ENCODE assay signal across 8 mouse cellular contexts in genomic region chr3:35225051-35225701, GRCm38 (mm10).
DNase-seq lines count a peak whose midpoint lies in the region; ATAC-seq lines count a peak whose summit lies in the region.

No protein-coding gene starts in this region.

- peak overlapping the region; percentile 39 for H3K4me2 ChIP-seq in forebrain, embryonic 16.5 days (ENCODE audit: low read length)
- H3K4me2 ChIP-seq in kidney, embryonic 15.5 days: peak overlapping the region; percentile 43
- H3K4me2 ChIP-seq in limb, embryonic 15.5 days: peak overlapping the region; percentile 38

- 7% methylated on average over 12 of the region's 12 CpGs for WGBS in forebrain, embryonic 16.5 days
- 16% methylated on average over 12 of the region's 12 CpGs for WGBS in kidney, embryonic 15.5 days
- WGBS in limb, embryonic 15.5 days: 9% methylated on average over 12 of the region's 12 CpGs

- H3K27ac ChIP-seq in forebrain, embryonic 16.5 days (ENCODE audit: low read length): peak overlapping the region; percentile 8; the same call in 1 of the 2 replicates
- 0 out of 2 replicates have a peak overlapping the region, but pooled peaks have one; percentile 32 for H3K27ac ChIP-seq in kidney, embryonic 15.5 days
- H3K27ac ChIP-seq in limb, embryonic 15.5 days: no peak overlapping the region; the same call in 1 of the 2 replicates

- peak overlapping the region; percentile 8; the same call in 1 of the 2 replicates for H3K4me3 ChIP-seq in forebrain, embryonic 16.5 days (replicated peaks; ENCODE audit: low read length)
- peak overlapping the region; percentile 19; the same call in 1 of the 2 replicates for H3K4me3 ChIP-seq in kidney, embryonic 15.5 days (replicated peaks)
- peak overlapping the region; percentile 6 for H3K4me3 ChIP-seq in limb, embryonic 15.5 days

- intact Hi-C loops in gastrocnemius, postnatal 36 days (cut with DNase I): no loop called here

- peaks cover 11% of the 10 kb centered on the region for H3K4me1 ChIP-seq in forebrain, embryonic 16.5 days (replicated peaks; ENCODE audit: control insufficient read depth, insufficient read depth, low read length)
- 0 out of 2 replicates have a peak, but pooled peaks cover 4% of the 10 kb centered on the region for H3K4me1 ChIP-seq in kidney, embryonic 15.5 days
- no peaks in the 10 kb centered on the region for H3K4me1 ChIP-seq in limb, embryonic 15.5 days

- DNase-seq in gastrocnemius, postnatal 25 days: peak; percentile 7
- DNase-seq in gastrocnemius, postnatal 36 days: no peak
- DNase-seq in brain, adult 2 months (ENCODE audit: low read depth, low spot score): peak; percentile 55
- no peak for DNase-seq in adrenal gland, adult 2 months
- no peak for DNase-seq in adrenal gland, adult 8-10 months

- peak; percentile 95 for ATAC-seq in forebrain, embryonic 16.5 days
- ATAC-seq in kidney, embryonic 15.5 days (replicated peaks; ENCODE audit: low FRiP score): peak; percentile 64
- no peak for ATAC-seq in limb, embryonic 15.5 days (ENCODE audit: insufficient number of reproducible peaks, low FRiP score, low TSS enrichment, low read depth)

- H3K9ac ChIP-seq in forebrain, embryonic 16.5 days (replicated peaks; ENCODE audit: low read depth, low read length): no peak overlapping the region; the same call in 1 of the 2 replicates
- no peak overlapping the region for H3K9ac ChIP-seq in kidney, embryonic 15.5 days
- no peak overlapping the region for H3K9ac ChIP-seq in limb, embryonic 15.5 days

- no peaks in the 10 kb centered on the region for H3K9me3 ChIP-seq in forebrain, embryonic 16.5 days (ENCODE audit: control insufficient read depth, low read length)
- no peaks in the 10 kb centered on the region for H3K9me3 ChIP-seq in kidney, embryonic 15.5 days (replicated peaks)
- no peaks in the 10 kb centered on the region for H3K9me3 ChIP-seq in limb, embryonic 15.5 days

- no peaks in the 10 kb centered on the region for H3K27me3 ChIP-seq in forebrain, embryonic 16.5 days (replicated peaks; ENCODE audit: control insufficient read depth, insufficient read depth, low read length)
- no peaks in the 10 kb centered on the region for H3K27me3 ChIP-seq in kidney, embryonic 15.5 days
- no peaks in the 10 kb centered on the region for H3K27me3 ChIP-seq in limb, embryonic 15.5 days

- no peaks in the 10 kb centered on the region for H3K36me3 ChIP-seq in forebrain, embryonic 16.5 days (ENCODE audit: control insufficient read depth, insufficient read depth)
- no peaks in the 10 kb centered on the region for H3K36me3 ChIP-seq in kidney, embryonic 15.5 days
- H3K36me3 ChIP-seq in limb, embryonic 15.5 days: no peaks in the 10 kb centered on the region

Comparison
In these comparisons a context has a peak if more than half of its experiments do, and no peak if none do; other contexts are left out.
1. DNase-seq: peak in gastrocnemius, postnatal 25 days (single experiment) and brain, adult 2 months (single experiment); none in gastrocnemius, postnatal 36 days (0 of 2), adrenal gland, adult 2 months (single experiment) and adrenal gland, adult 8-10 months (single experiment).
2. Peak in every context shown above with its lines, with median percentiles within 50 percentile points of each other: H3K4me2 ChIP-seq and H3K4me3 ChIP-seq.